Mouse (Mus musculus): Measurements from ENCODE around the gene Ptprm. TPM values are rescaled to one million over a fixed set of nuclear protein-coding genes. Genes with fewer than 3 reads are reported as not detected.

Ptprm gene
- polyA plus RNA-seq, 1 experiment from 2014 or later, result 17.6 TPM

DNA sequence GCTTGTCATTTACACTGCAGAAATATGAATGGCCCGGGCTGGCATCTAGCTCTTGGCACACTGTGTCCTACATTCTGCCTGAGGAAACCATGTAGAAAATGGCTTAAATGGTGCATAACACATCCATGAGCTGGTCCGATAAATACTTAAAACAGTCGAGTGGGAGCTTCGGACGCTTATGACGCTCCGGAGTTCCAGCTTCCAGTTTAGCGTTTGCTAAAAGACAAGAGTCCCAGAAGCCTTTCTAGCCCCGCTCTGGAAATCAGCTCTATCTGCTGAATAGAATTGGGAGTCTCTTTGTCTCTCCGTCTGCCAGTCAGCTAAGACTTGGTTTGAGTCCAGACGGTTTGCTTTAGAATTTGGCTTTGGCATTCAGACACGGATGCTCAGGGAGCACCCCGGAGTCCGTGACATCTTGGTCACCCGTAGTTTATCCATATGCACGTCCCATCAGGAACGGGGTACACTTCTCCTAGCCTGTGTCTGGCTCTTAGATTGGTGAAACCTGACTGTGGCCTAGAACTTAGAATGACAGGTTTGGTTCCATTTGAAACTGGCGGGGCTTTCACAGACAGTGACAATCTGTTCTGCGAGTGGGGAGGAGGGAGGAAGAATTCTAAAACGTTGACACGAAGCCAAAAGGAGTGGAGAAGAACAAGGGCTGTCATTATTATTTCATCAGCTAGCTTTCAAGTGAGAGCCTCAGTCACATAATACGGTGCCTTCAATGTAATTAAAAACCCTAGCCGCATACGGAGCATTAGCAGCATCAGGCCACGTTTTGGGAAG is 667.4 kb downstream of the Ptprm start:
- no peak overlapping the region for H3K4me3 ChIP-seq (replicated peaks)
- H3K9me3 ChIP-seq (replicated peaks), result no peaks in the 10 kb centered on the region
- ATAC-seq (ENCODE audit: insufficient number of reproducible peaks, low FRiP score, low TSS enrichment, low read depth), result no peak
- peaks cover 6% of the 10 kb centered on the region; the same call in 1 of the 2 replicates for H3K36me3 ChIP-seq
- H3K27me3 ChIP-seq, result no peaks in the 10 kb centered on the region
- no peak overlapping the region for H3K4me2 ChIP-seq (replicated peaks)
- H3K27ac ChIP-seq (replicated peaks), result no peak overlapping the region
- no peaks in the 10 kb centered on the region for H3K4me1 ChIP-seq
- 71% methylated on average over 25 of the region's 25 CpGs for WGBS
- H3K9ac ChIP-seq, result no peak overlapping the region

DNA sequence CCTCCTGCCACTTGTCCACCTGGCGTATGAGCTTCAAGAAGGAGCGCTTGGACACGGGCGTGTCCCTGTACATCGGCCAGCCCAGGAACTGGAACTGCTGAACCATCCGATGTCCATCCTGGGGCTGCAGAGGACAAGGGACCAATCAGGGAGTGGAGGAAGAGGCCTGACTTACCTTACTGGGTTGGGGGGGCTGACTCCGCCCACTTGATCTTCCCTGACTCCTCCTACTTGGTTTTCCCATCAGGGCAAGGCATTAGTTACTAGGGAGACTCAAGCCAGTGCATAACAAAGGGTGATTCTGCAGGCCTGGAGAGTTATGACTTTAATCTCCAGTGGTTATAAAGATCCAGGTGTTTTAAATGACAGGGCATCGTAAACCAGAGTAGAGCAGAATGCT is 670.8 kb downstream of the Ptprm start:
- H3K4me3 ChIP-seq (replicated peaks), result no peak overlapping the region
- H3K9me3 ChIP-seq (replicated peaks), result no peaks in the 10 kb centered on the region
- H3K4me2 ChIP-seq (replicated peaks), result no peak overlapping the region
- no peaks in the 10 kb centered on the region for H3K4me1 ChIP-seq
- ATAC-seq (ENCODE audit: insufficient number of reproducible peaks, low FRiP score, low TSS enrichment, low read depth), result no peak
- no peak overlapping the region for H3K27ac ChIP-seq (replicated peaks)
- WGBS, result 83% methylated on average over 8 of the region's 8 CpGs
- no peaks in the 10 kb centered on the region for H3K27me3 ChIP-seq
- peaks cover 6% of the 10 kb centered on the region; the same call in 1 of the 2 replicates for H3K36me3 ChIP-seq
- H3K9ac ChIP-seq, result no peak overlapping the region

DNA sequence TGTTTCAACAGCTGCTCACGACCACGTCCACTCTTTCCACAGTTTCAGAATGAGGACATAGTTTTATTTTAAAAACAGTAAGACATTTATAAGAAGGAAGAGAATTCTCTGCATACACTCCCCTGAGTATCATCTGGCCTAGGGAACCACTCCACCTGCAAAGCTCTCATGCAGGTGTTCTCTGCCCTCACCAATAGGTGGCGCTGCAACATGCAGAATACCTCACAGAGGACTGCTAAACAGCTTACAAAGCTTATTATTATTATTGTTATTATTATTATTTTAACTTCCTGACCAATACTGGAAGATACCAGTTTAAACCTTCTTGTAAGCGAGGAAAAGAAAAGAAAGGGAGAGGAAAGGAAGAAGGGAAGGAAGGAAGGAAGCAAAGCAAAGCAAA is 673.6 kb downstream of the Ptprm start:
- Histone ChIP-seq H3K4me3 (replicated peaks) (no peak overlapping the region), H3K27me3 (no peaks in the 10 kb centered on the region), H3K4me1 (no peaks in the 10 kb centered on the region), H3K36me3 (no peaks in the 10 kb centered on the region; the same call in 1 of the 2 replicates), H3K9ac (no peak overlapping the region), H3K9me3 (replicated peaks) (no peaks in the 10 kb centered on the region), H3K4me2 (replicated peaks) (no peak overlapping the region), H3K27ac (replicated peaks) (no peak overlapping the region)
- WGBS, result 21% methylated on average over 4 of the region's 4 CpGs
- no peak for ATAC-seq (ENCODE audit: insufficient number of reproducible peaks, low FRiP score, low TSS enrichment, low read depth)

DNA sequence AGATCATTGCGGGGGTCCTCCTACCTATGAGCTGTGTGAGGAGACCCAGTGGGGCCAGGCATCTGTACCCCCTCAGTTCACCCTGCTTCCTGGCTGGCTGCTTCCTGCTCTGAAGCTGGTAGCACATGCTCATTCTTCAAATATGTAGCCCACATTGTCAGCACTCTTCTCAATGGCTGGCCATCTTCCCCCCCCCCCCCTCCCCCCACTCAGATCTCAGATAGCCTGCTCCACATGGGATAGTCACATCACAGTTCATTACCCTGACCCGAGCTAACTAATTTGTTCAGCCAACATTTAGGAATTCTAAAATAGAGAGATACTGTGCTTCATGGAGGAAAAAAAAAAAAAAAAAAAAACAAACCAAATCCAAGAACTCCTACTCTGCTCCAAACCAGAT is 679.6 kb downstream of the Ptprm start:
- H3K36me3 ChIP-seq, result no peaks in the 10 kb centered on the region
- H3K9me3 ChIP-seq (replicated peaks), result no peaks in the 10 kb centered on the region
- no peak overlapping the region for H3K9ac ChIP-seq
- no peaks in the 10 kb centered on the region for H3K27me3 ChIP-seq
- H3K4me1 ChIP-seq, result no peaks in the 10 kb centered on the region
- H3K4me2 ChIP-seq (replicated peaks), result no peak overlapping the region
- no peak for ATAC-seq (ENCODE audit: insufficient number of reproducible peaks, low FRiP score, low TSS enrichment, low read depth)
- H3K4me3 ChIP-seq (replicated peaks), result no peak overlapping the region
- H3K27ac ChIP-seq (replicated peaks), result no peak overlapping the region
- WGBS, result 80% methylated on average over 2 of the region's 2 CpGs

DNA sequence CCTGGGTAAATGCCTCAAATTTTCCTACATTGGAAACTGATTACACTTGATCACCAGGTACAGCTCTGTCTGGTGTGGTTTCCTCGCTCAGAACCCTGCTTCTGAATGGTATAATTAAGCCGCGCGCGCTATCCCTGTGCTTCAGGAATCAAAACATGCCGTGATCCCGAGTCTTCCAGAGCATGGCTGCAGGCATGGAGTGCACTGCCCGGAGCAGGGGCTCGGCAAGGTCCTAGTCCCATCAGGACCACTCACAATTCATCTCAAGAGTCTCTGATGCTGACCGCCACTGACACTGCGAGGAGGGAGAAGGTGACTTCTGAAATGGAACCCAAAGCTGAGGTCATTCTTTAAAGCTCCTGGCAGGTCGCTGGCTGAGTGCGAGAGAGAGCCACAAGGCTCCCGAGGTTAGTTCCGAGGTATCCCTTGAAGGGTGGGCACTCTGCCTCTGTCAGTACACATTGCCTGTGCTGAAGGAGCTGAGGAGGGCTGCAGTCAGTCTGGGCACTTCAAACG is 682.5 kb downstream of the Ptprm start:
- no peaks in the 10 kb centered on the region for H3K9me3 ChIP-seq (replicated peaks)
- no peaks in the 10 kb centered on the region for H3K4me1 ChIP-seq
- 67% methylated on average over 16 of the region's 16 CpGs for WGBS

DNA sequence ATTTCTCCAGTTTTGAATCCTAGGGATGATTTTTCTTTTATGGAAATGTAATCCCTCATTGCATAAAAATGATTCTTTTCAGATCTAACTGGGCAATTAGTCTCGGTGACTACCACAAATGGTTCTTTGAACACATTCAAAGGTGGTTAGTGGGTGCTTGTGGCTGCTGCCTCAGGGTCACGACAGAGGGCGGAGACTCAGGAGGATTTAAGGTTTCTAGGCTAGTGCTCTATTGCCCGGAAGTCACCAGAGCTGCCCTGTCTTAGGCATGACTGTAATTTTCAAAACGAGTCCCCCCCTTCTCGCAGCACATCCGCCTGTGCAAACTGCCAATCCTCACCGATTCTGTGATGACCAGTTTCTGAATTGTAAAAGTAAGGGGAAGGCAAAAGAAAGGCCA is 683.0 kb downstream of the Ptprm start:
- H3K4me1 ChIP-seq, result no peaks in the 10 kb centered on the region
- no peak overlapping the region for H3K4me2 ChIP-seq (replicated peaks)
- no peak for ATAC-seq (ENCODE audit: insufficient number of reproducible peaks, low FRiP score, low TSS enrichment, low read depth)
- 55% methylated on average over 8 of the region's 8 CpGs for WGBS
- H3K9me3 ChIP-seq (replicated peaks), result no peaks in the 10 kb centered on the region
- H3K27me3 ChIP-seq, result no peaks in the 10 kb centered on the region
- no peaks in the 10 kb centered on the region for H3K36me3 ChIP-seq
- H3K27ac ChIP-seq (replicated peaks), result no peak overlapping the region
- H3K4me3 ChIP-seq (replicated peaks), result no peak overlapping the region
- no peak overlapping the region for H3K9ac ChIP-seq

More for the DNA sequence above, 682.5 kb downstream of the Ptprm start:
- ATAC-seq (ENCODE audit: insufficient number of reproducible peaks, low FRiP score, low TSS enrichment, low read depth), result no peak
- Histone ChIP-seq H3K36me3 (no peaks in the 10 kb centered on the region), H3K27ac (replicated peaks) (no peak overlapping the region), H3K4me2 (replicated peaks) (no peak overlapping the region), H3K9ac (no peak overlapping the region), H3K4me3 (replicated peaks) (no peak overlapping the region), H3K27me3 (no peaks in the 10 kb centered on the region)

DNA sequence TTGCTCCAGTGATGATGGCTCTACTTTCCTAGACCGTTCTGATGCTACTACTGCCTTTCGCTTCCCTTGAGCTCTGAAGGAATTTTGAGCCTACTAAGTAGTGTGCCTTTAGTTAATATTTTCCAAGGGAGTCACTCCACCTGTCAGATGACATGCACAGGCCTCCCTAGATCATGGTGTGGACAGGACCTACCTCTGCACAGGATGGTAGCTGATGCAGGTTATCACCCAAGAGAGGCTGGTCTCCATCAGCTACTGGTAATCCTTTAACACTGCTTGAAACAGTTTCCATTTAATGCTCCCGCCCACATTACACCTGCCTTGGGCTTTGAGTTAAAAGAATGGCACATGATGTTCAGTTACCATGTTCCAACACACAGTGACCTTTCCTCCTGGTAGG is 688.5 kb downstream of the Ptprm start:
- Histone ChIP-seq H3K36me3 (no peaks in the 10 kb centered on the region), H3K27ac (replicated peaks) (no peak overlapping the region), H3K4me2 (replicated peaks) (no peak overlapping the region), H3K9me3 (replicated peaks) (no peaks in the 10 kb centered on the region), H3K4me3 (replicated peaks) (no peak overlapping the region), H3K27me3 (no peaks in the 10 kb centered on the region), H3K4me1 (no peaks in the 10 kb centered on the region), H3K9ac (no peak overlapping the region)
- ATAC-seq (ENCODE audit: insufficient number of reproducible peaks, low FRiP score, low TSS enrichment, low read depth), result no peak
- 94% methylated on average over 3 of the region's 3 CpGs for WGBS

DNA sequence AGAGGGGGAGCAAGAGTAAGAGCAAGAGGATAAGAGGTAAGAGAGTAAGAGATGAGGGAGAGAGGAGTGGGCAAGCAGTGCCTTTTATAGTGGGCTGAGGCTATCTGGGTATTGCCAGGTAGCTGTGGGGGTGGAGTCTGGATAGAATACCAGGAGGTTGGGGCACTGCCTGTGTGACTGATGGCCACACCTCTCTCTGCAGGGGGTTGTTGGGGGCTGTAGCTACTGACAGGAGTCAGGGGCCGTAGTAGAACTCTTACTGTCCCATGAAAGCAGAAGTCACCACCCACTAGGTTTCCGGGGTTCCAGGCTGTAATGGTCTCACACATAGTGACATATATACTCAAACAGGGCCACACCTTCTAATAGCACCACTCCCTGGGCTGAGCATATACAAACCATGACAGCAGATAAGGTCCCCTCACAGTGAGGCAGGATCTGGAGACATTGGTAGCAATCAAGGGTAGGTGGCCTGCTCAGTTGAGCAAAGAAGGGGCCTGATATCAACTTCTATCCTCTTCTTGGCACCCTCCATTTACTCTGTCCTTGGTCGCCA is 689.0 kb downstream of the Ptprm start:
- H3K4me3 ChIP-seq (replicated peaks), result no peak overlapping the region
- no peaks in the 10 kb centered on the region for H3K9me3 ChIP-seq (replicated peaks)
- no peak overlapping the region for H3K27ac ChIP-seq (replicated peaks)
- H3K9ac ChIP-seq, result no peak overlapping the region
- H3K36me3 ChIP-seq, result no peaks in the 10 kb centered on the region
- H3K4me1 ChIP-seq, result no peaks in the 10 kb centered on the region
- 82% methylated on average over 3 of the region's 3 CpGs for WGBS
- H3K27me3 ChIP-seq, result no peaks in the 10 kb centered on the region
- H3K4me2 ChIP-seq (replicated peaks), result no peak overlapping the region
- ATAC-seq (ENCODE audit: insufficient number of reproducible peaks, low FRiP score, low TSS enrichment, low read depth), result no peak

DNA sequence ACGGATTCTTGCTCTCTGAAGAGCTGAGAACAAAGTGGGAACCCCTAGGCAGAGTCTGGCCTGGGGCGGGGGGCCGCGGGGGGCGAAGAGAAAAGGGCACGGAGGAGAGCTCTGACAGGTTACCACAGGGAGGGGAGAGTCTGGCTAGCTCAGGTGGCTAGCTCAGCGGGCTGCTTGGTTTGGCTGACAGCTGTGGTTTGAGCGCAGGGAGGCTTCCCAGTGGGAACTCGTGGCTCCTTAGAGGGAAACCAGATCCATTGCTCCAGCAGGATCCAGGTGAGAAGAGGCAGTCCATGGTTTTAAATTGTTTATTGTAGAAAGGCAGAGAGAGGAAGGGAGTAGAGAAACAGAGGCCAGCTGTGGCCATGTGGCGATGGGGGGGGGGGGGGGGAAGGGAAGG is 689.5 kb downstream of the Ptprm start:
- Histone ChIP-seq H3K4me3 (replicated peaks) (no peak overlapping the region), H3K27me3 (no peaks in the 10 kb centered on the region), H3K9me3 (replicated peaks) (no peaks in the 10 kb centered on the region), H3K4me1 (no peaks in the 10 kb centered on the region), H3K9ac (no peak overlapping the region), H3K36me3 (no peaks in the 10 kb centered on the region), H3K27ac (replicated peaks) (no peak overlapping the region), H3K4me2 (replicated peaks) (no peak overlapping the region)
- ATAC-seq (ENCODE audit: insufficient number of reproducible peaks, low FRiP score, low TSS enrichment, low read depth), result no peak; the same call in 1 of the 2 replicates
- 54% methylated on average over 10 of the region's 10 CpGs for WGBS

DNA sequence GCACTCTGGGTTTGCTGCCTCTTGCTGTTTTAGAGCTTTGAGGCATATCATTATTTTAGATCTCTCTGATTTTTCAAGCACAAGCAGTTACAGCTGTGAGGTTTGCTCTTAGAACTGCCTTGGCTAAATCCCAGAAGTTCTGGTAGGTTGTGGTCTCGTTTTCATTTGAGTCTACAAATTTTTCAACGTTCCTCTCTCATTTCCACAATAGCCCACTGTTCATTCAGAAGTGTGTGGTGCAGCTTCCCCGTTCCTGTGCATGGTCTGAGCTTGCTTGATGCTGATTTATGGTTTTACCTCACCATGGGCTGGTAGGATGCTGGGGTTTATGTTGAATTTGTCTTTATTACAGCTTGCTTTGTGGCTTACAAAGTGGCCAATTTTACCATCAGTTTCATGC is 695.0 kb downstream of the Ptprm start:
- no peak overlapping the region for H3K4me3 ChIP-seq (replicated peaks)
- ATAC-seq (ENCODE audit: insufficient number of reproducible peaks, low FRiP score, low TSS enrichment, low read depth), result no peak
- no peak overlapping the region for H3K9ac ChIP-seq
- H3K36me3 ChIP-seq, result no peaks in the 10 kb centered on the region
- no peaks in the 10 kb centered on the region for H3K9me3 ChIP-seq (replicated peaks)
- H3K27me3 ChIP-seq, result no peaks in the 10 kb centered on the region
- H3K4me2 ChIP-seq (replicated peaks), result no peak overlapping the region
- H3K27ac ChIP-seq (replicated peaks), result no peak overlapping the region
- no peaks in the 10 kb centered on the region for H3K4me1 ChIP-seq
- 40% methylated on average over 3 of the region's 3 CpGs for WGBS

DNA sequence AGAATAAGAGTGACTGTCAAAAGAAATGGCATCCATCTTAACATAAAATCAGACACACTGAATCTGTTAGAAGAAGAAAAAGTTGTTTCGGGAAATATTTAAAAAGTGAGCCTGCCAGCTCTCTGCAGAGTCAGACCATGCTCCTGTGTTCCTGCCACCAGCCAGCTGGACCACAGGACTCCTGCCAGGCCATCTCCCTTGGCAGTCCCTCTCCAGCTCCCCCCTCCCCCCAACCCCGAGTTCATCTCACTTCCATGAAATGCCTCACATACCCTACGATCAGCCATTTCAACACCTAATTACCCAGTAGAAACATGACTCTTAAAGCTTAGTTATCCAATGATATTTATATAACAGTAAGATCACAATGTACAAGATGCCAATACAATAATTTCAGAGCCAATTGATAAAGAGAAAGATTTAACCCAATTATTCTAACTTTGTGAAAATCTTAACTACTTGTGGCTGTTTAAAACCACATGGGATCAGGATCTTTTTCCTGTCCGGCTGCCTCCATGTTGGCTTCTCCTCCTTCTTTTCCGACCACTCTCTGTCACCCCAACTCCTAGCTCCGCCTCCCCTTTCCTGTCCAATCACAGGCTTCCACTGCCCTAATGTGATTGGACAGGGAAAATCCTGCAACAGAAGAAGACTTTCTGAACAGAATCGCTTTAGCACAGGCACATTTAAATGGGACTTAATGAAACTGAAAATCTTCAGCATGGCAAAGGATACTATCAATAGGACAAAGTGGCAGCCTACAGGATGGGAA is 716.1 kb downstream of the Ptprm start:
- H3K4me1 ChIP-seq, result no peaks in the 10 kb centered on the region
- ATAC-seq (ENCODE audit: insufficient number of reproducible peaks, low FRiP score, low TSS enrichment, low read depth), result no peak

More for the DNA sequence above, 716.1 kb downstream of the Ptprm start:
- no peaks in the 10 kb centered on the region for H3K27me3 ChIP-seq
- no peak overlapping the region for H3K4me3 ChIP-seq (replicated peaks)
- H3K4me2 ChIP-seq (replicated peaks), result no peak overlapping the region
- no peaks in the 10 kb centered on the region for H3K36me3 ChIP-seq
- 68% methylated on average over 7 of the region's 7 CpGs for WGBS
- no peak overlapping the region for H3K9ac ChIP-seq
- no peak overlapping the region for H3K27ac ChIP-seq (replicated peaks)
- no peaks in the 10 kb centered on the region for H3K9me3 ChIP-seq (replicated peaks)
